Mouse (Mus musculus) A20 (cell line): ENCODE data around the gene Chmp2a.

Source experiments
- DNase-seq: peaks from one replicate; pipeline ENCODE4 v3.0.0-alpha.2; 2011; ENCODE audit warnings: low read depth, low spot score

Chmp2a gene

DNA sequence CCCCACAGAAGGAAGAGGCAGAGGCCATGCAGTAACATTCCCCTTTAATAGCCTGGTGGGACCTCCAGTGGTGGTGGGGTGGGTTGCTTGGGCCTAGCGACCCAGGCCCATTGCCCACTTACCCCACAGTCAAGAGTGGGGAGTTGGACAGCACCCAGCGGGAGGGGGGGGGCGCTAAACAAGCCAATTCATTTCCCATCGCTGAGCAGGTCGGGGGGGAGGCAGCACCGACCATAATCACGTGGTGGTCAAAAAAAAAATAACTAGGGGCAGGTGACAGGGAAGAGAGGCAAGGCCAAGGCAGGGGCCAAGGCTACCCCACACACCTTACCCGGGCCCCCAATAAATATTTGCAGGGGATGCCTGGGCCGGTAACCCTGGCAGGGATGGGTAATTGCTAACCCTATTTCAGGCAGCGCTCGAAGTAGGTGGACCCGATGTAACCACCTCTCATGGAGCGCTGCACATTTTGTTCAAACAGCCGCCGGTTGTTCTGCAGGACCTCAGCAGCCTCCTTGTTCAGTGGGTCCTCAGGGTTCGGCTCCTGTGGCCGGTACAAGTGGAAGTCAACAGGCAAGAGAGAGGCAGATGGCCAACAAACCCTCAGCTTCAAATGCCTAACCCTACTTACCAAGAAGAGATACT is 726 bp upstream of the Chmp2a start:
- no peak for DNase-seq

DNA sequence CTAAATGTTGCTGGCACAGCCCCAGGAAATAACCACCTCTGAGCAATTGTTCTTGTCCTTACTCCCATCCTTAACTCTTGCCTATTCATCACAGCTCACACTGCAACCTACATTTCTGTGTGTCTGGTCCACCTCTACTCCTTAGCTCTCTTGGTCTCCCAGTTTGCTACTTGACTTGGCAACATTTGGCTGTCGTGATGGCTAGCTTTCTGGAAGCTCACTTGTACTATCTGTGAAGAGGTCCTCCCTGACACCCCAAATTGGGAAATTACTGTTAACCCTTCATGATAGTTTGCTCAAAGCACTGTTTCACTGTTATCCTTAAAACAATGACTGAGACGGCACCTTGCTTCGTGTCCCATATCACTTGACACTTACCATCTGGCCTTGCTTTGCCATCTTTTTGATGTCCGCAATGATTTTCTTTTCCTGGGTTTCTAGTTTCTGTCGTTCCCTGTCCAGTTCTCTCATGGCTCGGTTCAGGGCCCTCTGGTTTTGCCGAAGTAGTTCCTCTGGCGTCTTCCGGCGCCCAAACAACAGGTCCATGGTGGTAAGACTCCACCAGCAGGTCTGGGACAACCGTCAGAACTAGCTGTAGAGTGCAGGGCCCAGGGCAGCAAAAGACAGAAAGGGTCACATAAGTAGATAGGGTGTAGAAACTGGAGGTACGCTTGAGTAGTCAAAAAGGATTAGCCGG is 1.0 kb downstream of the Chmp2a start:
- no peak for DNase-seq

DNA sequence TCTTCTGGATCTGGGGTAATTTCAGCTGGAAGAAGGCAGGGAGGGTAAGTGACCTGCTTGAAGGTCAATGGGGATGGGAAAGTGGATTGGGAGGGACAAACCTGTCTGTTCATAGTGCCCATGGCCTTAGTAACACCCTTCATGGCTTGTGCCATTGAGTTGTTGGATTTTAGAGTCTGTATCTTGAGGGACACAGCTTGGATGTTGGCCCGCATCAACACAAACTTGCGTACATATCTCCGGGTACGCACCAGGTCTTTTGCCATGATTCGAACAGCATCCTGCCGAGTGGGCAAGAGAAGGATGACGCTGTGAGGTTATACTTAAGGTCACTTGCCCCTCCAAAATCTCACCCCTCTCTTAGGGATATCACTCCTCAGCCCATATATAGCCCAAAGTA is 2.1 kb downstream of the Chmp2a start:
- no peak for DNase-seq

DNA sequence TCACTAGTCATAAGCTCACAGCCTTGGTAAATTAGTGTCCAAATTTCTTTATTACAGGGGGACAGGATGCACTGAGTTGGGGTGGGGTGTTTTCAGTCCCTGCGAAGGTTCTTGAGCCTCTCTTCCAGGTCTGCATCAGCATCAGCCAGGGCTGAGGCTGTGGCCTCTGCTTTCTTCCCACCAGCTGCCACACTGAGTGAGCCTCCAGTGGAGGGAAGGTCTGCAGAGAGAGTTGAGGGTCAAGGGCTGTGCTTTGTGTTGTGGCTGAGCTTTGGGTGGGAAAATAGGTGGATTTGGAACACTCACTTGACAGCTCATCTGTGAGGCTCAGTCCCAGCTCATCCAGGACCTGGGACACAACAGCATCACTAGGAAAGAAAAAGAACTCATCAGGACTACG is 2.6 kb downstream of the Chmp2a start:
- DNase-seq: no peak

DNA sequence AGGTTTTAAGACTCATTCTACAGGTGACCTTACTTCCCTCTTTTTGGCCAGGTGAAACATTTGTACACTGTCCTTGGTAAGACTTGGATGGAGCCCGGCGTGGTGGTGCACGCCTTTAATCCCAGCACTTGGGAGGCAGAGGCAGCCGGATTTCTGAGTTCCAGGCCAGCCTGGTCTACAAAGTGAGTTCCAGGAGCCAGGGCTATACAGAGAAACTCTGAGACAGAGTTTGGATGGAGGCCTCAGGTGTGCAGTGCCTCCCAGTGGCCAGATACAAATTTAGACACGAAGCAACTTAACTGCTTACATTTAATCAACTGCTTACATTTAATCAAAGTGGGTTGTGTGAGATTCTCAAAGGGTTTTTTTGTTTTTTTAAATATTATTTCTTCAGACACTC is 3.5 kb downstream of the Chmp2a start:
- peak; percentile 49 for DNase-seq

DNA sequence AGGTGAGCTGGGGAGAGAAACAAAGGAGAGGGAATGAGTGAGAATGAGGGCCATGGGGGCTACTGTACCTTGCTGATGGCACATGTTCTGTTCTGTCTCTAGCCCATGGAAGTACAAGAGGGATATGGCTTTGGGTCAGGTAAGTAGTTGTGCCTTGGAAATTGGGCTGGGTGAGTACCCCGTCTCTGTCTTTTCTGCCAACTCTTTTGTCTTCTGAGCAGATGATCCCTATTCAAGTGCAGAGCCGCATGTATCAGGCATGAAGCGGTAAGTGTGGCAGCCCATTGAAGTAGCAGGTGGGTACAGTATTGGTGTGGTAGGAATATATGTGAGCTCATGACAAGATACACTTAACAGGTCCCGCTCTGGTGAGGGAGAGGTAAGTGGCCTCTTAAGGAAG is 5.6 kb downstream of the Chmp2a start:
- no peak for DNase-seq

DNA sequence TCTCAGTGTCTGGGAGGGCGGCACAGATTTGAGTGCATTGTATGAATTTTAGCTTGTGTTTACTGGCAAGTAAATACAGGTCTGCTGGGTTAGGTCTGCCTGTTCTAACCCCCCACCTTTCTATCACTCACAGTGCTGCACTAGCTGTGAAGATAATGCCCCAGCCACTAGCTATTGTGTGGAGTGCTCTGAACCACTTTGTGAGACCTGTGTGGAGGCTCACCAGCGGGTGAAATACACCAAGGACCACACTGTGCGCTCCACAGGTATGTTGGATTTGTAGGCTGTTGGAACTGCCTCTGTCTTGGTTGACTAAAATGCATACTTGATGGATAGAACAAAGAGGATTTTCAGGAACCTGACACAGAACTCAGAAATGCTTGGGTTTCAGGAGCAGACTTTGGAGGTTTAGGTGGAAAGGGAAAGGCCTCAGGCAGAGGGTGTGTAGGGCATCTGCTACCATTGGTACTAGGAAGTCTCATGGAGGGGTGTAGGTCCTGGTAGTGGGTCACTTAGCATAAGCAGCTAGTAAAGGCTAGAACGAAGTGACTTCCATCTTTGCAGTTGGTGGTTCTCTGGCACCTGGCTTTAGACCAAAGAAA is 9.0 kb downstream of the Chmp2a start:
- DNase-seq: no peak

DNA sequence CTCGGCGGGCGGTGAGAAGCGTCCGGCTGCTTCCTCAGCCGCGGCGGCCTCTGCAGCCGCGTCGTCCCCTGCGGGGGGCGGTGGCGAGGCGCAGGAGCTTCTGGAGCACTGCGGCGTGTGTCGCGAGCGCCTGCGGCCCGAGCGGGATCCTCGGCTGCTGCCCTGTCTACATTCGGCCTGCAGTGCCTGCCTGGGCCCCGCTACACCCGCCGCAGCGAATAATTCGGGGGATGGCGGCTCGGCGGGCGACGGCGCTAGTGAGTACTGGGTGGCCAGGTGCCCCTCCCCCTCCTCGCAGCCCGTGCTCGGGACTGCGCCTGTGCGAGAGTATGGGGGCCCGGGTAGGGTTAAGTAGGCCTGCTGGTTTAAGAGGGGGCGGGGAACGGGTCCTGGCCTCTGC is 9.8 kb downstream of the Chmp2a start:
- DNase-seq: peak; percentile 88

DNA sequence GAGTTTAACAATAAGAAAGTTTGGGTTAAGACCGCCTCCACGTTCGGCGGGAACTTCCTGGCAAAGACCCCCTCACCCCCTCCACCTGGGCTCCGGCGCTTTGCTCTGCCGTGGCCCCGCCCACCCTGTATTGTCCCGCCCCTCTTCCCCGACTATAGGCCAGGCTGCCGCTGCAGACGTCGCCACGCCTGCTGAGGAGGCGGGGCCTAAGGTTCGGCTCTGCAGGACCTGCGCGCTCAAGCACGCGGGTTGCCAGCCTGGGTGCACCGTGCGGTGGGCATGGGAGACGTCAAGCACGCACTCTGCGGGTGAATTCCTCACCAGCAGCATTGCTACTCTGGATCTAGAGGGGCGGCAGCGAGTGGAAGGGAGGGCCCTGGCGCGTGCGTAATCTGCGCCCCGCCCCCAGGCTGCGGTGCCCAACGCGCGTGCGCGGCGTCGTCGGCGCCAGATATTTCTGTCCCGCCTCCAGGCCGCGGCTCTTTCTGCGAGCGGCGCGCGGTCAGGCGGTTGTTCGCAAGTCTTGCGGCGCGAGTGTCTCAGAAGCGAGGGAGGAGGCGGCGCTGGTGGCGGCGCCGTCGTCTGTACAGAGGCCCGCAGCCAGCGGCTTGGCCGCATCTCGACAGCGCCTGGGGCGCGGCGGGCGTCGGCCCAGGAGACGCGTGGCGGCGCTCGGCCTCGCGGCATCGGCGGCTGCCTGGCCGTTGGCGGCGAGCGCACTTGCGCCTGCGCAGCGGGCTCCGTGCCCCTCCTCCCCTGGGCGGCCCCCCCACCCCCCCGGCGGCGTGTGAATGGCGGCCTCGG is 10.5 kb downstream of the Chmp2a start:
- DNase-seq: peak; percentile 98

DNA sequence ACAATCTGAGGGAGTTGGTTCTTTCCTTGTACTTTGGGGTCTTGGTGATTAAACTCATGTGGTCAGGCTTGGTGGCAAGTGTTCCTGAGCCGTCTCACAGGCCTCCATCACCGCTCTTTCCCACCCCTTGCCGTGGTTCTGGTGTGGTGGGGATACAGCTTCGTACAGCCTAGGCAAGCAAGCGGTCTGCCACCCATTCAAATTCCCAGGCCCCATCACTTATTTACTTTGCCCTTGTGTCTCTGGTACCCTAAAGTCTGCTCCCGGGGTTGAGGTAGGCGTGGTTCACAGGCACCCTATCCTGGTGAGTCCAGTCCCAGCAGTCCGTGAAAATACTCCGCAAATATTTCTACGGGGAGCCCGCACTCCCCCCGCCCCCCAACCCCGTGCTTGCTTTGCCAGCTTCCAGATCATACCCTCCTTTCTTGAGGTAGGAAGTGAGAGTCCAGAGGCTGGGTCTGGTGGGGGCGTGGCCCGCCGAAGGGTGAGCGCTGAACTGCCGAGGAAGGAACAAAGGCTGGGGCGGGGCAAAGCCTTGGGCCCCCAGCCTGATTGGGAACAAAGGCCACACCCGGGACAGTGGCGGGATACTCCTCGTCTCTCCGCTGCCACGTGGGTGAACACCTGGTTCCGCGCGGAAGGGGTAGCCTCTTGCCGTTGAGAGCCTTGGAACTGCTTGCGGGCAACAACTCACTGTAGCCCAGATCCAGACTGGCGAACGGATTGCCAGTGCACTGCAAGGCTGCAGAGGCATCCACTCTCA is 11.7 kb downstream of the Chmp2a start:
- peak; percentile 94 for DNase-seq

DNA sequence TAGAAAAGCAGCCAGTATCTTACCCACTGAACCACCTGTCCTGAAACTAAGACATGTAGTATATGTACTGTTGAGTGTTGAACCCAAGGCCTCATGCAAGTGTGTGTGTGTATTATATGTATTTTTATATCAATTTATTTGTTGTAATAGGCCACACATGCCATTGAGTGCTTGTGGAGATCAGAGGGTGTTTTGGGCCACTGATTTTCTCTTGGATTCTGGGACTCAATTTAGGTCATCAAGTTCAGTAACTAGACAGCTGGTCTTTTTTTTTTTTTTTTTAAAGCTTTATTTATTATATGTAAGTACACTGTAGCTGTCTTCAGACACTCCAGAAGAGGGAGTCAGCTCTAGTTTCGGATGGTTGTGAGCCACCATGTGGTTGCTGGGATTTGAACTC is 19.4 kb downstream of the Chmp2a start:
- DNase-seq: no peak

DNA sequence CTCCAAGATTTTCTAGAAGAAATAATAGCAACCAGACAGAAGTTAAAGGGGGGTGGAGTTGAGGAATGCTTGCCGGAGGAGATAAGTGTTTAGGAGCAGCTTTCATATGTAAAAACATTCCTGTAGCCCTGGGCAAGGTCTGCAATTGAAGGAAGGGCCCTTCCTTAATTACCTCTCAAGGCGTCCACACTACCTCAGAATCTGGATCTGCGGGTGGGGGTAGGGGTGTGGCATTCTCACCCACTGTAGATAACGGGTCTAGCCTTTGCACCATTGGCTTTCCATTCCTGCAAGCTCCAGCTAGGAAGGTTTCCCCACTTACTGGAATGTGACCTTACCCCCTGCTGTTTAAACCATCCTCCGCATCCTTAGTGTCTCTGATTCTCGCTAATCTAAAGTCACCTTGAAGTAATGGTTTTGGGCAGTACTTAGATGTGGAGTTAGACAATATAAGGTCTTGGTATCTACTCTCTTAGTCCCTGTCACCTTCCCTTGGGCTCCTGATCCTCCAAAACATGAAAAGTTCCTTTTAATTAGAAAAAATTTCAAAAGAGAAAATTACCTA is 20.2 kb downstream of the Chmp2a start:
- no peak for DNase-seq

DNA sequence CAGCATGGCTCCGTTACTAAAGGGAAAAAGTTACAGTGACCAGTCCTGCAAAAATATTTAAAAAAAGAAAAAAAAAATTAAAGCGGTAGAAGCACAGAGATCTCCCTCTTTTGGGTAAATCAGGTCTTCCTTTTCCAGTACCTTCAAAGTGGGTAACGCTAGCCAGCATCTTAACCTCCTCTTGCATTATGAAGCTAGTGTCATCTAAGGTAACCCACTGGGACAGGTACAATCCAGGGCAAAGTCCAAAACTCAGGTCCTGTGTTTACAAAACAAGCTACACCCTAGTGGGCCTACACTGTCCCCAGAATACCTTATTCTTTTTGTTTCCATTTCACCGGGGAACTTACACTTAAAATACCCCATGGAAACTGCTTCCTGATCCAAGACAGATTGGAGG is 20.9 kb downstream of the Chmp2a start:
- no peak for DNase-seq

DNA sequence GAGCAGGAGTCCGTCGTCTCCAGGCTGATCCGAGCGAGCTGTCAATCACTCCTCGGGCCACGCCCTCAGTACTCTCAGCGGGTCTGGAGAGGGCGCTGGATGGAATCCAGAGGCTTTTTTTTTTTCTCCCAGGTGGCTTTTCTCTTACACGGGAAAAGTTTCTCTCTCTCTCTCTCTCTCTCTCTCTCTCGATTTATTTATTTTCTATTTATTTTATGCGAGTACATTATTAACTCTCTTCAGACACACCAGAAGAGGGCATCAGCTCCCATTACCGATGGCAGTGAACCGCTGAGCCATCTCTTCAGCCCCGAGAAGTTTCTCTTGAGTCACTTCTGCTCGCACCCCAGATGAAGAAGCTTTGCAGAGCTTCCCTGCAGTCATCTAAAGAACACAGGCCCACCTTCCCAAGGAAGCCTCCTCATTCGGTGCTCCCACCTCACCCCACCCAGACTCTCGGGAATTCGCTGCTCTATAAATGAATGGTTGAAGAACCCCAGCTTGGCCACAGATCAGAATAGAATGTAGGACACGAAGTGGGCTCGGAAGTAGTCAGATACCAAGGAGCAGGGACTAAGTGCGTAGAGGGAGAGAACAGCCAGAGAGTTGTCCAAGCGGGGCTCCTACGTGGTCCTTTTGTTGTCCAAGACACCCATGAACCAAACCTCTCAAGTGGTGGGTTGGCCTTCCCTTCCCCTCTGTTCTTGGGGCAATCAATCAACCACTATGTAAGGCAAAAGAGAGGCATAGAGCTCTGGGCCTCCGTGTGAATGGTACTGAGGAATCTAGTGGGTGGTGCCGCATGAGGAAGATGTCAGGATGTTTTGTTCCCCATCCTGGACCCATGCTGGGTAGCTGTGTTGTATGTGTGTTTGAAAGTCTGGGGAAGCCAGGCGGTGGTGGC is 24.4 kb downstream of the Chmp2a start, which contains the start of gene Zbtb45:
Gene Zbtb45 (minus strand): TSS at position 30 of the 904 bp plus-strand sequence.
- DNase-seq: no peak

DNA sequence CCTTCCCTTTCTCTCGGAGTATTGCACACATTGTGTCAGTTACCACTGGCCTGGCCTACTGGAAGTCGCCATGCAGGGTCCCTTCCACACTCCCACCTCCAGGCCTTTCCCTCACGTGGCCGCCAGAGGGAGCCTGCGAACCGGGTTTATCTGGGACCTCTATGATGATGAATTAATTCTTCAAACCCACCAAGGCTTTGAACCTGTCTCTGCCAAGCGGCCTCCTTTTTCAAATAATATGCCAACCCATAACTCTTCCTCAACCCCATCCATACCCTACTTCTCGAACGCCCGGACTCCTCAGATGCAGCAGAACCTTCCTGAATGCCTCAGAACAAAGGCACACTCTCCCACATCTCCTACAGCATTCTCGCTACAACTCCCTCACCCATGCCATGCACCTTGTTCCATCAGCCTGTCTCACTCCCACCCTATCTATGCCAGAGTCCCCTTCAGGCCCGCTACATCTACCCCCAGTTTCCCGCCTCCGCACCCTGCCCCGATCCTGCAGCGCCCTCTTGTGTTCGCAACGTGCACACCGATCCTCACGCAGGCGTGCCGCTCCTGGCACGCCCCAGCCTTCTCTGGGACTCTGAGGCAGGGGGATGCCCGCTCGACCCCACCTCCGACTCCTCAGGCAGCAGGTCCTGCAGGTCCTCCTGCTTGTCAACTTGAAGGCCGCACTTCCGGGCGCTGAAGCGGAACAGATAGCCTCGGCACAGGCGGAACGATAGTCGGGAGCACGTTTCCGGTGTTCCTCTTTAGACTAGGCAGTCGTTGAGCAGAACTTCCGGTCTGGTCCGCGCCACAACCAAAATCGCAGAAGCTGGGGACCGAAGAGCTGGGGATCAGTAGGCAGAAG is 25.2 kb downstream of the Chmp2a start:
- DNase-seq: peak; percentile 96

DNA sequence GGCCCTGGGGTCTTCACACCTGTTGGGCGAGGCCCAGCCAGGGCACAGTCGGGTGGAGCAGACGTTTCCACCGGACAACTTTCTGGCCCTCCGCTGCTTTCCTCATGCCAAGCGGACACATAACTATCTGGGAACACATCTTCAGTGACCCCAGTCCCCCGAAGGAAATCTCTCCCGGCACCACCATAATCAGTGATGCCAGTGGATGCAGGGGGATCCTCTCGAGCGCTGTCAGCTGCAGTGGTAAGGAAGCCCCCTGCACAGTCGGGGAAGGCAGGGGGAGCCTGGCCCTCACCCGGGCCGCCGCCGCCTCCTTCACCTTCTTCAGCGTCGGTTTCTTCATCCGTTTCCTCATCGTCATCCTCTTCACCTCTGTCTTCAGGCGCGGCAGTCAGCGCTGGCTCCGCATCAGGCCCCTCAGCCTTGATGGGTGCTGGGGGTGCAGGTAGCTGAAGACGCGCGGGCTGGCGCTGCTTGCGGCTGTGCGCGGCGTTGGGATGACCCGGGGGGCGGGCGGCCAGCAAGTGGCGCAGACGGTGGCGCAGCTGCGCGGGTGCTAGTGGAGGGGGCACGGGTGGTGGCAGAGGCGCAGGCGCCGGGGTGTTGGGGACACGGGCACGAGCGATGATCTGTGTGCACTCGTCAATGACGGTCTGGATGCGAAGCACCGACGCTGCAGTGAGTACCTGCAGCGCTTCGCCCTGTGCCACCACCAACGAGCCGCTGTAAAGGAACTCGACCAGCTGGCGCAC is 27.1 kb downstream of the Chmp2a start:
- no peak for DNase-seq

DNA sequence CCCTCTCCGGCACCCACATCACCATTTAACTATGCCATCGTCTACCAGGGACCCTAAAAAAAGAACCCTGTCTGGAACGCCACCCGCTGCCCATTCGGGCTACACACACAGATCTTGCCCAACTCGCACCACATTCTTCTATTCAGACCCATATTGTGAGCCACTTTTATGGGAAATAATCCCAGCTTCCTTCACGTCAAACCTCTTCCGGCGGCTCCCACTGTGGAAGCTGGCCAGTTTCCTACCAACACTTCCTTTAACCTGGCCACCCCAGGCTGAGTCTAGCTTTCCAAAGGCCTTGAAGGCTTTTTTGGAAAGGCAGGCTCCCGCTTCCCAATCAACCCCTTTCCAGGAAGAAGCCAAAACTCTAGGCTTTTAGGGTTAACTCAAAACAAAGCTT is 28.1 kb downstream of the Chmp2a start:
- no peak for DNase-seq

DNA sequence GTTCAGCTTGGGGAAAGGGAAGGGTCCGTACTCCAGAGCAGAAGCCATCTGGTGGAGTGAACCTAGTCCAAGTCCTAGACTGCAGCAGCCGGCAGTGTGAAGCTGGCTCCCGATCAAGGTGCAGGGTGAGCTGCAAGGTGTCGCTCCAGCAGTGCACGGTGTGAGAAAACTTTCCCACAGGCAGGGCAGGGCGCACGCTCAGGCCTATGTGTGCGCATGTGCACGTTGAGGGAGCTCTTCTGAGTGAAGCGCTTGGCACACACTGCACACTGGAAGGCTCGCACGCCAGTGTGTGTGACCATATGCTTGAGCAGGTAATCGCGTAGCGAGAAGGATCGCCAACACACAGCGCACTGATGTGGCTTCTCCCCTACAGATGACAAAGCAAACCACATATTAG is 28.6 kb downstream of the Chmp2a start:
- no peak for DNase-seq
